Mouse (Mus musculus) erythroid progenitor cell, adult 5-6 weeks (primary cell): Measurements from ENCODE around the gene Larp6. TPM values are rescaled to one million over a fixed set of nuclear protein-coding genes. Genes with fewer than 3 reads are reported as not detected.

Source experiments
- ATAC-seq: replicated peaks from 2 replicates; pipeline ENCODE4 v1.8.0; 2016; ENCODE audit warnings: moderate number of reproducible peaks, mild to moderate bottlenecking, moderate TSS enrichment, inconsistent platforms; ENCODE audit not compliant: poor library complexity, low FRiP score, severe bottlenecking
- total RNA-seq, 2 experiments: library from RNA; stranded (forward) in 1 of 2; stranded (reverse) in 1 of 2; fragments of 150-400 nt in 1 of 2; fragments of 186-747, 209-891 nt in 1 of 2; gene quantifications; 2 replicates each; pipeline versions ENCODE4 v1.2.3 to v1.2.4; 2015 to 2017; ENCODE audit warnings: low replicate concordance in 2 of 2

Gene Larp6
- total RNA-seq (2015; ENCODE audit: low replicate concordance), result 1.3 TPM in 1 of 2 replicates, not detected in the other
- total RNA-seq (2017; ENCODE audit: low replicate concordance), result not detected in 2 replicates

GRCm38 (mm10) chr9:60712771-60713541 is at the start of gene Larp6:
Gene Larp6 (plus strand): TSS chr9:60712989.
- ATAC-seq, result no peak

DNA sequence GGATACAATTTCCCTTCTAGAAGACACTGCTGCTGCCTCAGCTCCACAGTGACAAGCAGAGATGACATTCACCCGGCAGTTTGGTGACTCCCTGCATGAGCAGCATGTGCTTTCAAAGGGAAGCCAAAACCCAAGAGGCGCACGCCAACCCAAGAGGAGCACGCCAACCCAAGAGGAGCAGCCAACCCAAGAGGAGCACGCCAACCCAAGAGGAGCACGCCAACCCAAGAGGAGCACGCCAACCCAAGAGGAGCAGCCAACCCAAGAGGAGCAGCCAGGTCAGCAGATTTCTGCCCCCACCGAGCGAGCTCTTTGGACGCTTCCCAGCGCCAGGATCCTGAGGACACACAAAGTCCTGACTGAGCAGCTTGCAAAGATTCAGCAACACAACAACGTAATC is 48.4 kb upstream of the Larp6 start:
- no peak for ATAC-seq

DNA sequence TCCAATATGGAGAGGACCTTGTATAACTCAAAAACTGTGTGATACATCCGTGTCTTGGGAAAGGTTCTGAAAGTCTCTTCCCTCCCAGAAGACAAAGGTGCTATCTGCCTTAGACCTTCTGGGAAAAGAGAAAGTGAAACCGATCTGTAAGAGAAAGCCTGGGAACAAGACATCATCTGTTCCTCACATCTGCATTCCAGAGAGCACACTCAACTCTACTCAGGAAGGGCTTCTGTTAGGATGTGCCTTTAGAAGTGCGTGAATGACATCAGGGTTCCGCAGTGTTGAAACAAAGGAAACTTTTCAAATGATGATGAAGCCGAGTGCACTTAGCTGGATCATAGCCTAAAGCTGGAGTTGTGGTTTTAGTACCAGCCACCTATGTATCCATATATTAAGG is 47.9 kb upstream of the Larp6 start:
- no peak for ATAC-seq

DNA sequence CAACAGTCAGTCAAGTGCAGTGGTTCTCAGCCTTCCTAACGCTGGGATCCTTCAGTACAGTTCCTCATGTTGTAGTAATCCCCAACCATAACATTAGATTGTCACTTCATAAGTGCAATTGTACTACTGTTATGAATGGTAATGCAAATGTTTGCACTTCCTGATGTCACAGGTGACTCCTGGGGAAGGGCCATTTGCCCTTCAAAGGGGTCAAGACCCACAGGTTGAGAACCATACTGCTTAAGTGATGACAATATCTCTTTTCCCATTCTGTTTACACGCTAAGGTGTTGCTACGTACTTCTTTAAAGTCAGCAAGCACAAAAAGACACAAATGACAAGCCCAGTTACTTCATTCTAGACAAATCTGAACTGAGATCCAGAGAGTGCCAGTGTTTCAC is 47.3 kb upstream of the Larp6 start:
- no peak for ATAC-seq

DNA sequence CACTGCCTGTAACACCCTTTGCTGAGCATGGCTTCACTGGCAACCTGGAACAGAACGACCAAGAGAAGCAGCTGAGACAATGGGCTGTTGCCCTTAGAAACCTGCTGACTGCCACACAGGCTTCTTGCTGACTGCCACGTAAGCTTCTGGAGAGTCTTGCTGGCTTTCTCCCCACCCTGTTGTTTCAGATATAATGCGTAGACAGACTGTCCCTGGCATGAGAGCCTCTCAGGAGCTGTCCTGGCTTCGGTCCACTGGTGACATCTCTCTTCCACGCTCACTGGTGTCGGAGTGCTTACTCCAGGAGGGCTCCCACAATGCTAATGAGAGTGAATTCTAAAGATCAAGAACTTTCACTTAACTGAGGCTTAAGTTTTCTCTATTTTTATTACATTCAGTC is 43.9 kb upstream of the Larp6 start:
- no peak for ATAC-seq

GRCm38 (mm10) chr9:60672568-60672967 is 40.2 kb upstream of the Larp6 start:
- ATAC-seq, result no peak

GRCm38 (mm10) chr9:60674780-60675179 is 38.0 kb upstream of the Larp6 start:
- no peak for ATAC-seq

DNA sequence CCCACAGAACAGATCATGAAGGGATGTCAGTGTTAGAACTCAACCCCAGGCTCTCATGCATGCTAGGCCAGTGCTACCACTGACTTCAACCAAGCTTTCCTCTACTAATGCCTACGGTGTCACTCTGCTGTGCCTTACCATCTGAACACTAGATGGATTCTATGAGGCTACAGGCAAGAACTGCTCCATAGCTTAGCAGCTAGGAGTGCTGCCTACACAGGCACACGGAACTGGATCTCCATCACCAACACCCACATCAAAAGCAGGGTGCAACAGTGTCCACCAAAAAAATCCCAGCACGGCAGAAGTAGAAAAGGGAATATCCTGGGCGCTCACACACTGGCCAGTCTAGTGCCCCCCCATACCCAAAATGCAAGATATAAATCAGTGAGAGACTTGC is 36.4 kb upstream of the Larp6 start:
- no peak for ATAC-seq

DNA sequence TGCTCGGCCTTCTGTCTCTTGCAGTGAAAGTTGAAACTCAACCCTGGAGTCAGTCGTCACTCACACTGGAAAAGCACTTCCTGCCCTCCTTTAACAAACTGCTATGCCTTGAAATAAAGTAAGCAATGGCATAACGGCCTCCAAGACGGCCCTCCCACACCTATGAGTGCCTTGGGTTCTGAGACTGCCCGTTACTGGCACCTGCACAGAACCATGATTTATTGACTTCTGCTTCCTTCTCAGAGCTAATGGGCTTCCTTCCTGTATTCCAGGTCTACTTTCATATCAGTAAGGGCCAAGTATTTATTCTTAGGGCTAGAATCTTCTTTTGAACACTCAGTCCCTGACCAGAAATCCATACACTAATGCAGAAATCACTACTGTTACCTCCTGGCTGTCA is 33.9 kb upstream of the Larp6 start:
- ATAC-seq, result no peak

DNA sequence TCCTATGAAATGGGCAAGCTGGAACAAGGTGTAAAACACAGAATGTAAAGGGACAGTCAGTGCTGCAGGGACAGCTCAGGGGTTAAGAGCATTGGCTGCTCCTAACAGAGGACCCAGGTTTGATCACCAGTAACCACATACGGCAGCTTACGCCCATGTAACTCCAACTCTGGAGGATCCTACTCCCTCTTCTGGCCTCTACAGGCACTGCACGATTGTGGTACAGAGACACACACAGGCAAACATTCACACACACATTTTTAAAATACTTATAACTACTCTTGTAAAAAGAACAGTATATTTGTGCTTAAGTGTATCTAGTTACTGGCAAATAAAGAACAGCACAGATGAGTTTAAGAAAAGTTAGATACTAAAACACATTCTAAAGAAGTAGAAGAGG is 31.8 kb upstream of the Larp6 start:
- ATAC-seq, result no peak

DNA sequence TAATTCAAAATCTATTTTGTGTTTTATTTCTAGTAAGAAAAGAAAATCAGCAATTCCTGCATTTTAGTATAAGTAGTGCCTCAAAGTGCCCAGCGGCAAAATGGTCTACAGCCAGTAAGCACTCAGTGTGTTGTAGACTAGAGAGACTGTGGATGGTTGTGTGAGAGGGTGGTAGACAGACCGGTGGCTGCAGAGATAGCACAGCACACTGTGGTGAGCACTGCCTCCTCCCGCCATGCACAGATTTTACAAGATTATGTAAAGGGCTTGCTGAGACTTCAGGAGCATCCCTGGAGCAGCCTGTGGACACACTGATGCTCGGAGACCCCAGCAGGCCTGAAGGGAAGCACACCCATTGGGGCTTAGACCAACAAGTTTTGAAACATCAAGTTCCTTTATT is 30.0 kb upstream of the Larp6 start:
- ATAC-seq, result no peak

DNA sequence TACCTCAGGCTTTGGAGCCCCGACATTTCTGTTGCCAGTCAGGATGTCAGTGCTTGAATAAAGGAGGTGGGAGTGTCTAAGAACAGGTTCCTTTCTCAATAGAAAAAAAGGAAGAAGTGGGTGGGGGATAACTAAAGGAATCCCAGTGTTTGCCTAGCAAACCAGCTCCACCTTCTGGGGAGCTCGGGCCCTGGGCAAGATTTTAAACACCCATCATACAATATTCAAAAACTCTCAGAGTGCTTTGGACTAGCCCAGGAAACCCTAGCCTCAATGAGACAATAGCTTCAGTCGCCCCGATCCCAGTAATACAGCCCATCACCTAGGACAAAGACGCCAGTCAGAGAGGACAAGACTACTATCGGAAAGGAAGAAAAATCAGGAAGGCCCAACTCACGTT is 25.4 kb upstream of the Larp6 start:
- no peak for ATAC-seq

DNA sequence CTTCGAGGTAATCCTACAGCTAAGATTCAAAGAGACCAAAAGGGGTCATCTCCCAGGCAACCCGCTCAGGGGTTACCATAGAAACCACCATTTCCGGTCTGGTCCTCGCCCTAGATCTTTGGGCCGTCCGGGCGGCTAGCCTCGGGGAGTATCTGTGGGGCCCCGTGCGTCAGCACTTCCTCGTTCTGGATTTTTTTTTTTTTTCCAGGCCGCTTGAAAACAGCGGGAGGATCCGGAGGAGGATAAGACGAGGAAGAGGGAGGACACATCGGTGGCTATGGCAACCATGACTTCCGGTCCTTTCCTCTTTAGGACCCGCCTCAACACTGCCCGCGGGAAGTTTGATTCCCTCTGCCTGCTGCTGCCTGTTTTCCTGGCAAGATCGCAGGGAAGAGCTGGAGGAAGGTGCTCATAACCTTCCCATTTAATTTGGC is 24.9 kb upstream of the Larp6 start, which contains the start of gene Lrrc49:
Gene Lrrc49 (minus strand): TSS at position 268 of the 434 bp plus-strand sequence.
- no peak for ATAC-seq

- ATAC-seq, result no peak
These were observed 20.2 kb upstream of the Larp6 start for GRCm38 (mm10) chr9:60692624-60693023.

- ATAC-seq, result no peak
These were observed 18.8 kb upstream of the Larp6 start for GRCm38 (mm10) chr9:60693986-60694385.

- no peak for ATAC-seq
These were observed 16.4 kb upstream of the Larp6 start for GRCm38 (mm10) chr9:60696271-60696985.

DNA sequence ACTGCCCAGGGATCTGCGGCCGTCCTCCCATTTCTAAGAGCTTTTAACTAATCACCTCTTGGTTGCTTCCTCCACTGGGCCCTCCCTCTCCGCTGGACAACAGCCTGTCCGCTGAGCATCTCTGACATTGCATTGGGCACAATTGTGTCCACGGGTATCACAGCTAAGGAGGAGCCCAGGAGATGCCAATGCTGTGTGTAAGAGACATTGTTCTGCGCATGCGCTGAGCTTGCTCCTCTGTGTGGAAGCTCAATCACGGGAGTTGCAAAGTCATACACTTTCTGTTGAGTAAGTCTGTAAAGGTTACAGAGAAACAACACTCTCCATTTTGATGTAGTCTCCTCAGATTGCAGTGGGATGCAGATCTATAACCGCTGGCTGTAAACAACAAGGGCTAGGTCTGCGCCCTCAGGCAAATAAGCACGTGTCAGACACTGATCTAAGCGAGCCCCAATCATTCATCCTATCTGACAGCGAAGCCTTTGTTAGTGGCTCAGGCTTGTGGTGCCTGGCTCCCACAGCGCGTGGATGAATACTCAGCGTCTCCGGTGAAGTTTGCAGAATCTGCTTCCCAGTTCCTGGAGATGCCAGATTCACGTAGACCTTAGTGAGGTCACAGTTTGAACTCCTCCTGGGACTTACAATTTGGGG is 13.1 kb upstream of the Larp6 start:
- no peak for ATAC-seq

- no peak for ATAC-seq
These were observed 5.2 kb upstream of the Larp6 start for GRCm38 (mm10) chr9:60707594-60707993.

DNA sequence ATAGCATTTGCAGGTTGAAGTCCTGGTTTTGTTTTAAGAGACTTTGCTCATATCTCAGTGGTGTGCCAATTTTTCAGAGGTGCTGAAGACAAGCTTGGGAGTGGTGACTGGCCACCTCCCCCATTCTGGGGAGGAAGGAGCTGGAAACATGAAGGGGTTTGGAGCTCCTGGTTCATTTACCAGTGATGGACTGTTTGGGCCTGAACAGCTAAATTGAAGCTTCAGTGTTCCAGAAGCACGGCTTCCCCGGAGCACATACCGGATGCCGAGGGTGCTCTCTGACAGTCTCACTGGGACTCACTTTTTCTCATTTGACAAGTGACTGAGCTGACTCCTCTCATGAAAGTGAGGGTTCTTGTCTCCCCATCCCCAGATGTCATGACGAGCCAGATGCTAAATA is 4.2 kb upstream of the Larp6 start:
- ATAC-seq, result no peak

DNA sequence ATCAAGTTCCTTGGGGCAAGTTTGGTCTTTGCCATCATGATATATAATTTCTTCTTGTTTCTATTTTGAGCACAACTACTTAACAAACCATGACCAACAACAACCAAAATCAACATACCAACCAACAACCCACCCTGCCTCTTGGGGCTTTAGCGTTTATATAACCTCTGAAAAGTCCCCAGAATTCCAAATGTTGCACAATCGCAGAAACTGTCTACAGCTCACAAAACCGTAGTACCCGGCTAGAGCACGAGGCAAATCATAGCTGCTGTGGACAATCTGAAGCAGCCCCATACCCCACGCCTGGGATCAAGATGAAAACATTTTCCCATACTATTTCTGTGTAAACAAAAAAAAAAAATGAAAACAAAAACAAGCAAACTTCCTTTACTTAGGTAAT is 3.1 kb upstream of the Larp6 start:
- no peak for ATAC-seq

GRCm38 (mm10) chr9:60712011-60712410 is 778 bp upstream of the Larp6 start:
- no peak for ATAC-seq
